Mouse (Mus musculus): ENCODE data around the gene Mpp3.
A peak's percentile ranks its signal among the peaks of the same experiment; 100 is the strongest.

The Mpp3 gene

DNA sequence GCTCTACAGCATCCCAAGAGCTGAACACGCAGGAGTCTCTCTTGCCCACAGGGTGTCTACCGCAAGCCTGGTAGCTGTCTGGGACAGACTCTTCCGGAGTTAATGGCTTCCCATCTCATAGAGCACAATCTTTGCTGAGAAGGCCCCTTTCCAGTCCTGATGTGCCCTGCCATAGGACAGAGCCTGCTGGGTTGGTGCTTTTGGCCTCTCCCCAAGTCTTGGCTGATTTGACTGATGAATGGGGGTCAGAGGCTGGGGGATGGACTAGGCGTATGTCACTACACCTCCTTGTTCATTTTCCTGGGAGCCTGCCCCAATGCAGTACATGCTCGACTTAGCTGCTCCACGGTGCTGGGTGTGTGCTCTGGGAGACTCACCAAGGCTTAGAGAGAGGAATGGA is 9.5 kb upstream of the Mpp3 start:
- DNase-seq = no peak

DNA sequence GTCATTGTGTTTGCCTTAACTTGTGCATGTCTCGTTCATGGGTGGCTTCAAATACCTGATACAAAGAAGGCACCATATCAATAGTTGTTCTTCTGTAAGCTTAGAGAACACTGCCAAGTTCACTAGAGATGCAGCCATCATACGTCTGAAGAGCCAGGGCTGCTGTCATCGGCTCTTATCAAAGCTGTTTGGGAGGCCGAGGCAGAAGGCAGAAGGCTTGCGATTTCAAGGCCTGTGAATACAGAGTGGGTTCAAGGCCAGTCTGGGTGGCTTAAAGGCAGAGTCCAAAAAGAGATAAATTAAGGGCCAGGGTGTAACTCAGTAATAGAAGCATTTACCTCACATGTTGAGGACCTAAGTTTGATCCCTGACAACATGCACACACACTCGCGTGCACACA is 8.1 kb upstream of the Mpp3 start:
- no peak for DNase-seq

DNA sequence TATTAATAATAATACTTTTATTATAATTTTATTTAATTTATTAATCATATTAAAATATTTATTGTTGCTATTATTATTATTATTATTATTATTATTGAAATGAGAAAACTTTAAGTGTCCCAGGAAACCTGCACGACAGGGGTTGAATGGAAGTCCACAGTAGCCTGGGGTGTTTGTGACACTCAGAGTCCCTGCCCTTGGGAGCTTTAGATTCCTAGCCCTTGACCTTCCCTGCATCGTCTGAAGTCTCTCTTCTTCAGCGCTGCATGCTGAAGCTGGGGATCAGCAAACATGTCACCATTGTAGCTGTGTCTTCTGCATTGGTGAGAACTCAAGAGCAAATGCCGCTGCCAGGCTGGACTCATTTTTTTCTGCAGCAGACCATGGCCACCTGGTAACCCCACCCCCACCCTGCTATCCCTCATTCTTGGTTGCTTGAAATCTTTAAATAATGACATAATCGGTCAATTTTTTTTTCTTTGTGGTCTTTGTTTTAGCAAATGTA is 7.2 kb upstream of the Mpp3 start:
- no peak for DNase-seq

DNA sequence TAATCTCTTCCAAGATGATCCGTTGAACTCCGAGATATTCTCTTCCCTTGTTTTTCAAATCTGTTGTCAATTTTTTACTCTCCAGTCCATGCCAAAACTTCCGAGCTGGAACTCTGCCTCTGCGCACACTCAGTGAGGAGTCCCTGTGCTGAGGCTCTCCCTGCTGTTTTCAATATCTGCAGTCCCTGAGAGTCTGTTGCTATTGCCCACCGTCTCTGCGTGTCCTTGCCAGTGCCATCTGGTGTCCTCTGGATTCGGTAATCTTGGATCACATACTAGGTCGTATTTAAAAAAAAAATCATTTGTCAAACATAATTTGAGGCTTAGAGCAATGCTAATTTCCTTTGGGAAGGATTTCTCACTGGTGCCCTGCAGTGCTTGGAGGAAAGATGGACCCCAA is 6.6 kb upstream of the Mpp3 start:
- DNase-seq = peak; percentile 93

DNA sequence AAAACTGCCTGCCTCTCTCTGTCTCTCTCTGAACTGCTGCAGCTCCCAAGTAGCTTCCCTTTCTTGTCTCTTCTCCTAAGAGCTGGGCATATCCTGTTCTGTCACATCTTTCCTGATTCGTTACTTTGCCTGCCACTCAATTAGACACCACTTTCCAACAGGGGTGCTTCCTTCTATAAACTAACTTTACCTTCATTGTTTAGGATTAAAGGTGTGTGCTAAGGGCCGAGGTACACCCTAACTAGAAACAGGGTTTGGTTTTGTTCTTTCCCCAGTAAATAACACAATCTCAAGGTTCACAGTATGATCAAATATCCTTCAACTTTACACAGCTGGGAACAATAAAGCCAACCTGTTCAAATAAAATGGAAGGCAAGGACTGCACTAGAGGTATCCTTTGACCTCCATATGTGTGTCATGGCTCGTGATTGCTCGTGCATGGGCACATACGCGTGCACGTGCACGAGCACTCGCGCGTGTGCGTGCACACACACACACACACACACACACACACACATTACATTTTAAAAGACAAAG is 4.9 kb upstream of the Mpp3 start:
- DNase-seq = no peak

DNA sequence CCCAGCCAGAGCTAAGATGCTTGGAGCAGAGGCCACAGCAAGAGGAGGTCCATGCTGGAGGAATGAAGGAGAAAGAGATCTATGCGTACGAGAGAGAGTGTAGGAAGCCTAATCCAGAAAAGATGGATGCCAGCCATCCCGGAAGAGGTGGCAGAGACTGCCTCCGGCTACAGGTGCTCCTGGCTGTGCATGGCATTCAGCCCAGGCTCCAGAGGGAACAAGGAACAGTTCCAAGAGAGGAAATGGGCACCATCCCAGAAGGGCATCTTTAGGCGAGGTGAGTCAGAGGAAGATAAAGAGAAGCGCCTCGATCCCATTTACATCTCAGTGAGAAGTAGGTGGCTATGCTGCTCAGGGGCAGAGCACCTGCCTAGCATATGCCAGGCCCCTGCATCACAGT is 2.9 kb upstream of the Mpp3 start:
- DNase-seq = peak; percentile 99

DNA sequence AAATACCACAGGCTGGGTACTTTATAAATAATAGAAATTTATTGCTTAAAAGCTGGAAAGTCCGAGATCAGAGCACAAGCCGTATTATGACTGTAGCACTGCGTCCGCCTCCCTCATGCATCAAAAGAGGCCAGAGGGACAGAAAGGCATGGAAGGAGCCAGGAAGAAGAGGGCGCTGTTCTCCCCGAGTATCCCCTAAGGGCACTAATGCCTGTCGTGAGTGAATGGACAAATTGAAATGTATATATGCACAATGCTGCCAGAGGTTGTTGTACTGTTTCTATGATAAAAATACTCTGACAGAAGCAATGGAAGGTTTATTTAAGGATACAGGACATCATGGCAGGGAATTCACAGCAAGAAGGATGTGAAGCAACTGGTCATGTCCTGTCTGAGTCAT is 1.7 kb upstream of the Mpp3 start:
- peak; percentile 40 for DNase-seq

DNA sequence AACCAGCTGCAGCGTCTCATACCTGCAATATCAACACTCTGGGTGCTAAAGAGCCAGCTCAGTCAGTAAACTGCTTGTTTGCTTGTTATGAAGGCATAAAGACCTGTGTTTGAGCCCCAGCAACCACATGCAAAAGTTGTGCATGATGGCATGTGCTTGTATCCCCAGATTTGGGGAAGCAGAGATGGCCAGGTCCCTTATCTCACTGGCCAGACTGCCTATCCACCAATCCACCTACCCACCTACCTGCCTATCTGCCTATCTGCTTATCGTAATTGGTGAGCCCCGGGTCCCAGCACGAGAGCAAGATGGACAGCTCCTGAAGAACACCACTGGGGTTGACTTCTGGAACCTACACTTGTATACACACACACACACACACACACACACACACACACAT is 1.0 kb upstream of the Mpp3 start:
- peak; percentile 36 for DNase-seq

DNA sequence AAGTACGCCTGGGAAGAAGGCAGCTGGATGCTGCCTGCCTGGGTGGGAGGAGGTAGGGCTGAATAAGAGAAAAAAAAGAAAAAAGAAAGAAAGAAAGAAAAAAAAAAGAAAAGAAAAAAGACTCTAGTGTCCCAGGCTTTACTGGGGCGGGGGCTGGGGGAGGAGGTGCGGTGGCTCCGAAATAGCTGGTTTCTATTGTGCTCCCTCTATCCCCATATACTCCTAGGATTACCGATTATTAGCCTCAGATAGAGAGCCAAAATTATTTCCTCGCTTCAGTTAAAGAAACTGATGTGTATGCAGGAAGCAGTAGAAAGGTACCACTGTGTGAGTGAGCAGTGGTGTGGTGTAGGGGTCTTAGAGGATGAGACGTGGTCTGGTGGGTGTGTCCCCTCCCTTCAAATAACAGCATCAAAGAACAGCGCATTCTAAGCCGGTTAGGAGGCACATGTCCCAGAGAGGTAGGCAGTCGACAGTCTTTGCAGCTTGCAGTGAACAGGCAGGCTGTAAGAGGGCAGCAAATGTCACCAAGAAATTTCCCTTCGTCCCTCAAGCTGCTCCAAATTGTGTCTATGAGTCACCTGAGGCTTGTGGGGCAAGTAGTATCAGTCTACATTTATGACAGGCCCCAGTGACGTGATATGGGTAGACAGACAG is 772 bp downstream of the Mpp3 start:
- peak; percentile 79 for DNase-seq

DNA sequence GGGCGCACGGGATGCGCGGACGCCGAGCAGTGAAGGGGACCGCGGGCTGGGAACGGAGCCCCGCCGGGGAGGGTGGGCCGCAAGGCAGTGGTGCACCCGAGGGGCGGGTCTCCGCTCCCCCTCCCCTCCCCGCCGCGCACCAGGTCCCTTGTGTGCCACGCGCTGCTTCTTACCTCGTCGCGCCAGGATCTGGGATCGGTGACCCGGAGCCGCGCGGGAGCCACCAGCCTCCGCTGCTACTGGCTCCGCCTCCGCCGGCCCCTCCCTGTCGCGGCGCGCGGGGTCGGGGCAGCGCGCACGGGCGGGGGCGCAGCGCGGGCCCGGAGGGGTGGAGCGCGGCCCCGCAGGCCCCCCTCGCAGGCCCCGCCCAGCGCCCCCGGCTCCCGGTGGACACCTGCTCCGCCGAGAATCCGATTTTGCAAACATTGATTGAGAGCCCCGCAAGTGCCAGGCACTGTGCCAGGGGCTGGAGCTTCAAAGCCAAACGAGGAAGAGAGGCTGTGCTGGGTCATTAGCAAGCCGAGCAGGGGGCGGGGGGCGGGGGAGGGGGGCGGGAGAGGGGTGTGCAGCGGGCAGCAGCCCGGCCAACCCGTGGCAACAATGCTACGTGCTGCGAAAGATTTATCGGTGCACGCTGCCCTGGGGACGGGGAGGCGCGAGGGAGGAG is 1.4 kb downstream of the Mpp3 start:
- DNase-seq = peak; percentile 93

DNA sequence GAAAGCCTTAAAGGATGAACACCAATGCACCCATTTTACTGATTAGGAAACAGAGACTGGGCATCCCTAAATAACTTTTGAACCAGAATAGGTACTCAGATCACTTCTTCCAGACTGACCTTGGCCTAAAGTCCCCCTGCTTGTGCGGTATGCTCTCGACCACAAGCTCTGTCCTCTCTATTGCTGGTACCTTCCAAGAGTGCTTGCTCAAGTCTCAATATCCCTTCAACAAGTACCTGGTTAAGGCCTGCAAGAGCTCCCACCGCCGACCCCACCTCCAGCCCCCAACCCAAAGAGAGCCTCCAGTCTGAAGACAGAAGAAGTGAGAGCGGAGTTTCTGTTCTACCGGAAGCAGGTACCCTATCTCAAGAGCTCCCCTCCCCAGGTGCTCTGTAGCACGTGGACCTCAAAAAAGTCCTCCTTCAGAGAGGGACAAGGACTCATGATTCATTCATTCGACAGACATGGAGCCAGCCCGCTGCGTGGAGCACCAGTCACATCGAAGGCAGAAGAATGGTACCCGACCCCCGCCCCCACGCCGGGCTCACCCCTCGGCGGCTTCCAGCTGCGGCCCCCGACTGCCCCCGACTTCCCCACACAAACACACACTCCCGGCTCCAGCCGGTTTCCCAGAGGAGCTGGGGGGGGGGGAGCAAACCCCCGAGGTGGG is 2.1 kb downstream of the Mpp3 start:
- peak; percentile 76 for DNase-seq

DNA sequence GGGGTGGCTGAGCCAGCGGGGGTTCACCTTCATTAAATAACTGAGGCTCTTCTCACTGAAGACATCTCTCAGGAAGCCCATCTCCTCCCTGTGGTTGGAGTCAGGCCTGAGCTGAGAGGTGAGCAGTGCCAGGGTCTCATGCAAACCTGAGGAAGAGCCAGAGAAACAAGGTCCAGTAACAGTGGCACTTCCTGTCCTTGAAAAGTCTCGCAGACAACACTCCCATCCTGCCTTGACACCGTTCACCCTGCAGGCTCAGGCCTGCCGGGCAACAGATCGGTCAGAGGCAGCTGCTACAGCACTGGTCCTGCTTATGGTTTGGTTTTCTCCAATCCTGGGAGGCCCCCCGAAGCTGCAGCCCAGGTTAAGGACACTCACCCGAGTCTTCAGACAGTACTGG is 2.9 kb downstream of the Mpp3 start:
- DNase-seq = peak; percentile 75

DNA sequence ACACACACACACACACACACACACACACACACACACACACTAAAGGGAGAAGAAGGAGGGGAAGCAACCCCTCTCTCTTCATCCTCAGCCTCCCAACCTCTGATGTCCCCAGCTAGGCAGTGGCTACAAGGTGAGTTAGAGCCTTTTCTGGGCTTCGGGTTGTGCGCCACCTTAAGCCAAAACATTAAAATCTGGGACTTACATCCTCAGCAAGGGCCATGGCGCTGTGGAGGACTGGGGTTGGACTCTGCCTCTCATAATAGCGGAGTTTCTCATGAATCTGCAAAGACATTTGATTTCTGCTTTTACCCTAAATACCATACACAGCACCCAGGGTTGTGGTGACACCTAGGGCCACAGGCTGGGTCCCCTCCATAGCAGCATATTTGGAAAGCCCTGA is 3.4 kb downstream of the Mpp3 start:
- peak; percentile 62 for DNase-seq

DNA sequence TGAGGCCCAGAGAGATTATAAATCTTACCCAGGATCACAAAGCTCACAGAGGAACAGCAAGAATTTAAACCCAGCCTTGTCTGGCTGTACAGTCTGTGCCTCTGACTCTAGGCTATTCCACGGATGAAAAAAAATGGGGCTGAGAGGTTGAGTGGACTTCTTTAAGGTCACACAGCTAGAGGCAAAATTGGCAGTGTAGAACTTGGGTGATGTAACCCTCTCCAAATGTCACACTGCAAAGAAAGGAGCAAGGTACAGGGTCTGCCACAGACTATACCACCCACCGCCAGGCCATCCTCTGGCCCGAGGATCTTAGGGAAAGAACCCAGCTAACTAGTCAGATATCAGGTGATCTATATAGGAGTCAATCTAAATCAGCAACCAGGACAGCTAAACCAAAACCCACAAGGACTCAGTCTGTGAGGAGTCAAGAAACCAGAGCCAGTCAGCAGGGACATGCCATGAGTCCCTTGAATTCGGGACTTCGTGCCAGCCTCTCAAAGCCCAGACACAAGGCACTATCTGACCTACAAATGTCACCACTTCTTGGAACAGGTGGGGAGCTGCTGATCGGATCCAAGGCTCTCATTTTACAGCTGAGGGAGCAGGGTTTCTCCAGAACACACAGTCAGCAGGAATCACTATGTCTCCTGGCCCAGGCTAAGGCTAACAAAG is 4.0 kb downstream of the Mpp3 start:
- peak; percentile 95 for DNase-seq

DNA sequence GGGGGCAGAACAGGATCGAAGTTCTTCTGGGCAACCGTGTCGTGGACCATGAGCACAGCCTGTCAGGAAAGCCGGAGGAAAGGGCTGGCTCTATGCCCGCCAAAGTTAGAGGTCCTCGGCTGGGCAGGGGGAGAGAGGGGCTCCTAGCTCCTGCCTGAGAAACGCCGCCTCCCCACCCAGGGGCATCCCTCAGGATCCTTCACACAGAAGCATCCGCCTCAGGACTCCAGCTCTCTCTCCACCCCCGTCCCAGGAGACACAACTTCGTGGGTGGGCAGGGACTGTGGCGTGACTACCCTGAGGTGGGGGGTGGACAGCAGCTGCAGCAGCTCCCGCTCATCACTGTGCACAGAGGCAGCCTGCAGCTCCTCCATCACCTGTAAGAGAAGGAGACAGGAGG is 4.9 kb downstream of the Mpp3 start:
- DNase-seq = peak; percentile 67

DNA sequence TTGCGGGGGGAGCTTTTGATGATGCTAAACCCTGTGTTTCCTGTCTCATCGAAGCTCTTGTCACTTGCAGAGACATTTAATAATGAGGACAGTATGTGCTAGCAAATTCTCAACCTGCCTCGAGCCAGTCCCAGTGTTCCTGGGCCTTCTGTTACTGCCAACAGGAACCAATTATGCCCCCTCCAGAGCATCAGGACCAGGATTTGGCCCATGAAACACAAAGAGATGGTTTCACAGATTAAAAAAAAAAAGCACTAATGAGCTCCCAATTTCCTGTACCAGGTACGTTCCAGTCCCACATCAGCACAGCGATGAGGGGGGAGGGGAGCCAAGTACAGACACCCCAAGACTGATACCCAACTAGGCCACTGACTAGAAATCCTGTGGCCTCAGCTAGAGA is 7.1 kb downstream of the Mpp3 start:
- peak; percentile 75 for DNase-seq

DNA sequence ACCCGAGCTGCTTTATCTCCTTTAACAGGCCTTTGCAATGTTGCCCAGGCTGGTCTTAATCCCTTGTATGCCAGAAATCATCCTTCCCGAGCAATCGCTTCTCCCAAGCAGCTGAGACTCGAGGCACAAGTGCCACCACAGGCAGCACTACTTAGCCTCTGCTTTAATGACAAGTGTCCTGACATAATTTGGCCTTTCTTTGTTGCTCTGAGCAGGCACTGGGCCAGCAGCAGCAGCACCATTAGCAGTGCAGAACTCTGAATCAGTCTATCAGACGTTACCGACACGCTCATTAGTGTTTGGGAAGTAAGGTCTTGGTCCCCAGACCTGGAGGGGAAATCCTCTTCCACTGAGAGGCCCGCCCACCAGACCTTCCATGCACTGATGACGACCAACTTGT is 8.5 kb downstream of the Mpp3 start:
- DNase-seq = no peak

DNA sequence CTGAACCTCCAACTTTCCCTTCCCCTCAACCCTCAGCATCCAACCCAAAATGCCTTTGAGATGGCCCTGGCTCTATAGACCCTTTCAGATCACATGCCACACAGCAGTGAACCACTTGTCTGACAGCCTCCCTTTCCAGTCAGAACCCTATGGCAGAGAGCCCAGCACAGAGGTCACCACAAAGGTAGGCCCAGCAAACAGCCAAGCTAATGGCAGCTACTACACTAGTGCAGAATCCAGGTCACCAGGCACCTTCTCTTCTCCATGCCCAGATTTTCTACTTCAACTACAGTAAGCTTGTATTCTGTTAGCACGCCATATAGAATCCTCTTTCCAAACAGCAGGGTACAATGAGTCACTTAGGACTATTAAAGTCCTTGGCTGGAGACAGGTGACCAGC is 12.1 kb downstream of the Mpp3 start:
- peak; percentile 70 for DNase-seq

DNA sequence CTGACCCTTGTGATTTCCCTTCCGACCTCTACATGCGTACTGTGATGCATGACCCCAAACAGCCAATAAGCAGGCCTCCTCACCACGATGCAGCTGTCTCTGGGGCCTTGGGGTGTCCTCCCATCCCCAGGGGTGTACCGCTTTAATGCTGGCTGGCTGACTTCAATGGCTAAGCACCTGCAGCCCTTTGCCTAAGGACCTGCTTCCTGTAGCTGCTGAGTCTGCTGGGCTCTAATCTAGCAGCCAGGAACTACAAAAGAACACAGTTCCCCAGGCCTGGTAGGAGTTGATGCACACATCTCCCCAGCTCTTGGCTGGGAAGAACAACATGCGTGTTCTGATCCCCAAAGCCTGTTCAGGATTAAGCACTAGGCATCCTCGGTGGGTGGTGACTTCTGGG is 12.8 kb downstream of the Mpp3 start:
- DNase-seq = no peak

DNA sequence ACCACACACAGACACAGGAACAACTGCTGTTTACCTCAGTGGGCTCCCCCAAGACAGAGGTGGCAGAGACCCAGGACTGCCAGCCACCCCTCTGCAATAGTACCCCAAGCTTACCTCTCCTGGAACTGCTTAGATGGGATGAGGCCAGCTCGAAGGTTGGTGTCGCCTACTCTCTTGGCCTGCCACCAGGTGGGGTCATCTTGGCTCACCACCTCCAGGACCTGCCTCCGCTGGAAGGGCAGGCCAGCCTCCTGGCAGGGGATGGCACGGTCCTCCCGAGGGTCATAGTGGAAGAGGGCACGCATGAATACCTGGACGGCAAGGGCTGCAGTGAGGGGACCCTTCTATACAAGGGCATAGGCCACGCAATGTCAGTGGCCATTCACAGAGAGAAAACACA is 15.1 kb downstream of the Mpp3 start:
- no peak for DNase-seq

DNA sequence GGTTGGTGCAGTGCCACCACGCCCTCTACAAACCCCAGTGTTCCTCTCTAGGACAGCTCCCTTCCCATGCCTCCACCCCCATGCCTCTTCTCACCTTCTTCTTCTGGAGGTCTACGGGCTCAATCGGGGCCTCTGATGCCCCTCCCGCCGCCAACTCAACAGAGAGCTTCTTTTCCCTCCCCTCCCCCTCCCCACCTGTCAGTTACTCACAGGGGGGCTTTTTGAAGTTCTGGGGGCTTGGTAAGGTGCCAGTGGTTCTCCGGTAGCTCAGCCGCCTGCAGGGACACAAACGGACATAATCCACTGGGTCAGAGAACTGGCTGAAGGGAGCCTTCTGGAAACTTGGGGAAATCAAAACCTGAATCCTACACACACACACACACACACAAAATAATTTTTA is 16.8 kb downstream of the Mpp3 start:
- DNase-seq = no peak

DNA sequence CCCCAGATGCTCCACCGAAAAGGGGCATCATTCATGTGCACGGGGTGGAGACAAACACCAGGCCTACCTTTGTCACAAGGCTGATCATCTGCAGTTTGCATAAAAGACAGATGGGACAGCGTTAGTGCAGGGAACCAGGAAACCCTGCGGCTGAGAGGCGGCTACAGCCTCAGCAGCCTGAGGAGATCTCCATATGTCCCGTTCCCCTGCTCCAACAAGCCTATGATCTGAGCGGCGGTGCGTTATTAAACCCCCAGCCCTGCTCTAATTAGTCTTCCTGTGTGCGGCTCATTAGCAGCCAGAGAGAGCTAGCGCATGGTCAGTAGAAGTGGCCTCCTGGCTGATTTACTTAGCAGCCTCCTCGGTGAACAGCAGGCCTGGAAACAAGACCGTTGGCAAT is 18.1 kb downstream of the Mpp3 start:
- peak; percentile 91 for DNase-seq

DNA sequence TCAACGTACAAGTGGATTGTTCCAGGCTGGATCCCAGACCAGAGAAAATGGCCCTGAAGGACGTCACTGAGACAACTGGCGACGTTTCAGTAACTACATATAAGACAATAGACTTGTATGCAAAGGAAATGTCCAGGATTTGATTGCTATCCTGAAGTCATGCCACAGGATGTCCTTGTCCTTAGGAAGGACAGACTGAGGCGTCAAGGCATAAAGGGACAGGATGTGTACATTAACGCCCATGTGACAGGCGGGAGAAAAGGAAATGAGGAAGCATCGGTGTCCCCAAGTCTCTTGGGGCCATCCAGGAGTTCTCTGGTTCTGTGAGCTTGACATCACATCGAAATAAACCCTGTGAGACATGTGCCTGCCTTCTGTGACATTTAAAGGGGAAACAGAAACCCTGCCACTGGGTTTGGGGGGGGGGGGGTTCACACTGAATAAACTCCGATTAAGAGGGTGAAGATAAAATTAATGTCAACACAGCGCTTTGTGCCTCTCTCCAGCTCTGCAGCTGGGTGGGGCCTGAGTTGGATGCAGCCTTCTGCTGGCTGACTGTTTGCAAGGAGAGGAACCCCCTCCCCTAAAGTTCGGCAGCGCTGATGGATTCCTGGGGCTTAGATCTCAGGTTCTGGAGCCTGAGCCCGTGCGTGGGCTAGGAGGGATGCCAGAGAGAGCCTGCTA is 19.2 kb downstream of the Mpp3 start:
- DNase-seq = no peak

Data from cerebellum, adult 9-11 months (tissue).